Mouse (Mus musculus) thymus, adult 2 months (tissue): ENCODE measurements around the gene Pfdn4. TPM values are rescaled to one million over a fixed set of nuclear protein-coding genes. Genes with fewer than 3 reads are reported as not detected.

Experiments
- DNase-seq: peaks from one replicate; pipeline ENCODE4 v3.0.0; 2021
- H3K27ac ChIP-seq: fragments of 200-500 bp; 2 replicates; pipeline ENCODE4 v1.5.1; 2012; ENCODE audit warnings: low read length, control low read depth; ENCODE audit not compliant: control insufficient read depth, insufficient read depth
- H3K27me3 ChIP-seq: fragments of 200-500 bp; 2 replicates; pipeline ENCODE4 v1.6.1; 2012; ENCODE audit warnings: mild to moderate bottlenecking, low read length, moderate library complexity, mixed read lengths; ENCODE audit not compliant: control insufficient read depth, insufficient read depth
- H3K36me3 ChIP-seq: fragments of 200-500 bp; 2 replicates; pipeline ENCODE4 v1.6.1; 2012; ENCODE audit warnings: mild to moderate bottlenecking, low read length, moderate library complexity; ENCODE audit not compliant: control insufficient read depth, insufficient read depth
- H3K4me1 ChIP-seq: fragments of 200-500 bp; replicated peaks from 2 replicates; pipeline ENCODE4 v1.6.1; 2012; ENCODE audit warnings: low read length; ENCODE audit not compliant: control insufficient read depth, insufficient read depth
- H3K4me3 ChIP-seq: fragments of 200-500 bp; 2 replicates; pipeline ENCODE4 v1.5.1; 2012; ENCODE audit warnings: mild to moderate bottlenecking, low read length, control low read depth, moderate library complexity; ENCODE audit not compliant: control insufficient read depth, insufficient read depth
- CTCF ChIP-seq: fragments of 200-500 bp; IDR thresholded peaks from 2 replicates; pipeline ENCODE4 v1.5.1; 2012; ENCODE audit warnings: mild to moderate bottlenecking, control low read depth, low read length, moderate library complexity, borderline replicate concordance; ENCODE audit not compliant: control insufficient read depth, poor library complexity, insufficient read depth; ENCODE audit errors: extremely low read depth
- POLR2A ChIP-seq: fragments of 200-500 bp; IDR thresholded peaks from 2 replicates; pipeline ENCODE4 v1.6.1; 2012; ENCODE audit warnings: mild to moderate bottlenecking, low read length, control low read depth, moderate library complexity; ENCODE audit not compliant: control insufficient read depth, poor library complexity, insufficient read depth; ENCODE audit errors: extremely low read depth
- WGBS: fragments of 180-500 bp; shearing (Covaris S2); methylation state at CpG from one replicate; pipeline ENCODE4 v1.1.7; 2018; 5-methylcytosine and 5-hydroxymethylcytosine counted together
- polyA plus RNA-seq: library from polyadenylated mRNA; depleted of rRNA; stranded (reverse); fragments of >200 nt; gene quantifications from 2 replicates; pipeline ENCODE4 v1.2.3, GENCODE M21; 2012; rRNA removed

Gene Pfdn4
- polyA plus RNA-seq, 1 experiment, result 12.0 TPM

GRCm38 (mm10) chr2:170563956-170564855 lies 68.0 kb downstream of the Pfdn4 start:
- H3K27me3 ChIP-seq, result no peaks in the 10 kb centered on the region
- TF ChIP-seq POLR2A (no peak), CTCF (no peak)
- H3K4me1 ChIP-seq, result no peaks in the 10 kb centered on the region
- no peak overlapping the region for H3K27ac ChIP-seq
- DNase-seq, result no peak
- WGBS, result 91% methylated on average over 15 of the region's 15 CpGs
- H3K4me3 ChIP-seq, result no peak overlapping the region
- no peaks in the 10 kb centered on the region for H3K36me3 ChIP-seq

- Histone ChIP-seq H3K27me3 (no peaks in the 10 kb centered on the region), H3K27ac (no peak overlapping the region), H3K4me1 (no peaks in the 10 kb centered on the region), H3K4me3 (no peak overlapping the region), H3K36me3 (no peaks in the 10 kb centered on the region)
- TF ChIP-seq CTCF (no peak), POLR2A (no peak)
- WGBS, result 93% methylated on average over 8 of the region's 8 CpGs
- DNase-seq, result no peak
Measured at GRCm38 (mm10) chr2:170564995-170565394, 68.8 kb downstream of the Pfdn4 start.

Other genes with a start within 250 kb of the Pfdn4 start
- gene Bcas1, start 68.6 kb upstream of the Pfdn4 start, polyA plus RNA-seq, result 0.32 and 0.43 TPM in 2 replicates
- 0.04 TPM in 2 replicates for gene Cyp24a1, start 717 bp downstream of the Pfdn4 start, polyA plus RNA-seq
- gene 4930470P17Rik, start 105.6 kb downstream of the Pfdn4 start, polyA plus RNA-seq, result not detected in 2 replicates
- 0.18 and 0.63 TPM in 2 replicates for gene Dok5, start 235.4 kb downstream of the Pfdn4 start, polyA plus RNA-seq